Mouse (Mus musculus): ENCODE results near the gene Abhd14a. TPM values are rescaled to one million over a fixed set of nuclear protein-coding genes. Genes with fewer than 3 reads are reported as not detected.

Gene Abhd14a
- polyA plus RNA-seq, 1 experiment = 10.6 TPM

DNA sequence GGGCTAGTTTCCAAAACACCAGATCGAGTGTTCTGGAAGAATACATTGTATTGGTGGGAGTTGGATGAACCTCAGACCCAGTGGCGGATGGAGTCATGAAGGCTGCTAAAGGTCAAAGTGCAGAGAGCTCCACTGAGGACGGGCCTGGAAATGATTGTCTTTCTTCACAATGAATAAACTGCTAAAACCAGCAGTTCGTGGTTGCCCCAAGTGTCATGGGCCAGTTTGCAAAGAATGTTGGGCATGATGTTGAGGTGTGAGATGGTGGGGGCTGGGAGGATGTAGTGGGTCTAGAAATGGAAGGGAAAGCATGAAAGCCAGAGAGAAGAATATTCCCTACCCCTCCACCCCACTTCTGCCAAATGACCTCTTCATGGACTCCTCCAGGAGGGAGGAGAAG lies 2.6 kb downstream of the Abhd14a start:
- H3K27me3 ChIP-seq (replicated peaks) = peaks cover 7% of the 10 kb centered on the region
- H3K36me3 ChIP-seq (replicated peaks; ENCODE audit: low read length) = no peaks in the 10 kb centered on the region
- TF ChIP-seq FLI1 (IDR thresholded peaks at IDR 0.05; ENCODE audit: low read length) = no peak
- no peak for TF ChIP-seq GATA1 (IDR thresholded peaks at IDR 0.05; ENCODE audit: borderline replicate concordance, low read length)
- H3K4me3 ChIP-seq (replicated peaks) = no peak overlapping the region
- H3K9me3 ChIP-seq = no peaks in the 10 kb centered on the region
- H3K4me1 ChIP-seq = peaks cover 31% of the 10 kb centered on the region

DNA sequence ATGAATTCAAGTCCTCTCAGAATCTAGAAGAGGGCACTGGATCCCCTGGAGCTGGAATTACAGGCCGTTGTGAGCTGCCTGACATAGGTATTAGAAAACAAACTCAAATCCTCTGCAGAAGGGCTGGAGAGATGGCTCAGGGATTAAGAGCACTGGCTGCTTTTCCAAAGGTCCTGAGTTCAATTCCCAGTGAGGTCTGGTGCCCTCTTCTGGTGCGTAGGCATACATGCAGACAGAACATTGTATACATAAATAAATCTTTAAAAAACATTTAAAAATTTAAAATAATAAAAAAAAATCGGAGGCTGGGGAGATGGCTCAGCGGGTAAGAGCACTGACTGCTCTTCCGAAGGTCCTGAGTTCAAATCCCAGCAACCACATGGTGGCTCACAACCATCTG lies 4.8 kb downstream of the Abhd14a start:
- H3K4me3 ChIP-seq (replicated peaks) = no peak overlapping the region
- H3K27me3 ChIP-seq (replicated peaks) = peaks cover 7% of the 10 kb centered on the region
- no peaks in the 10 kb centered on the region for H3K36me3 ChIP-seq (replicated peaks; ENCODE audit: low read length)
- H3K9me3 ChIP-seq = no peaks in the 10 kb centered on the region
- TF ChIP-seq FLI1 (IDR thresholded peaks at IDR 0.05; ENCODE audit: low read length) = no peak
- peaks cover 30% of the 10 kb centered on the region for H3K4me1 ChIP-seq

DNA sequence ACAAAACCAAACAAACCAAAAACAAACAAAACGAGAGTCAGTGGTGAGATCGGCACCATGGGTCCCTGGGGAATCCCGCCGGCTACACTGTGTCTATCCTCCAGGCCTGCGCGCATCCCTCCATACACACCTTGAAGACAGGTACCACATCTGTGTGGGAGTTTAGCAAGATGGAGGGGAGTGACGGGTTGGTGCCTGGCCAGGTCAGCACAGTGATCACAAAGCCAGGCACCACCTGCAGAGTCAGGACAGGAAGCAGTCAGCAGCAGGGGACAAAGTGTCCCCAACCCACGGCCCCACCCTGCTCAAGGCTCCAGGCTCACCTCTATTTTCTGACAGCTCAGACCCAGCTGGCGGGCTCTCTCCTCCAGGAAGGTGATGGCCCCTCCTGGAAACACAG lies 10.9 kb downstream of the Abhd14a start:
- Histone ChIP-seq H3K4me3 (replicated peaks) (peak overlapping the region; percentile 21), H3K4me1 (peaks cover 68% of the 10 kb centered on the region), H3K27me3 (replicated peaks) (peaks cover 7% of the 10 kb centered on the region), H3K9me3 (no peaks in the 10 kb centered on the region), H3K36me3 (replicated peaks; ENCODE audit: low read length) (peaks cover 41% of the 10 kb centered on the region)
- TF ChIP-seq FLI1 (IDR thresholded peaks at IDR 0.05; ENCODE audit: low read length) (no peak), GATA1 (IDR thresholded peaks at IDR 0.05; ENCODE audit: borderline replicate concordance, low read length) (no peak)

DNA sequence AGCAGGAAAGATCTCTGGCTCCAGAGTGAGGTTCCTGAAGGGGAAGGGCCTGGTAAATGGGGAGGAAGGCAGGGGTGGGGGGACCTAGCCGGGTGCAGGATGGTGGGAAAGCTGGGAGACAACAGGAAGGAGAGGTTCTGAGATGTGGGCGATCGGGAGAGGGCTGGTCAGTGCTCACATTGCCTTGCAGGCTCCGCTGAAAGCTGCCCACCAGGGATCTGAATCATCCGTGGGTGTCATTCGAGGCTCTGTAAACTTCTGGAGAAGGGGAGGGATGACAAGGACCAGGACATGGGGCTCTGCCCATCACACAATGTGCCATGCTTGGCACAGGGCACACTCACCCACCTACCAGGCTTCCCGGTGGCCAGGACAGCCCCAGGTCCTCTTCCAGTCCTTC lies 14.1 kb downstream of the Abhd14a start:
- no peaks in the 10 kb centered on the region for H3K27me3 ChIP-seq (replicated peaks)
- peaks cover 73% of the 10 kb centered on the region for H3K4me1 ChIP-seq
- H3K36me3 ChIP-seq (replicated peaks; ENCODE audit: low read length) = peaks cover 50% of the 10 kb centered on the region
- H3K9me3 ChIP-seq = no peaks in the 10 kb centered on the region
- H3K4me3 ChIP-seq (replicated peaks) = no peak overlapping the region
- TF ChIP-seq GATA1 (IDR thresholded peaks at IDR 0.05; ENCODE audit: borderline replicate concordance, low read length) = no peak

DNA sequence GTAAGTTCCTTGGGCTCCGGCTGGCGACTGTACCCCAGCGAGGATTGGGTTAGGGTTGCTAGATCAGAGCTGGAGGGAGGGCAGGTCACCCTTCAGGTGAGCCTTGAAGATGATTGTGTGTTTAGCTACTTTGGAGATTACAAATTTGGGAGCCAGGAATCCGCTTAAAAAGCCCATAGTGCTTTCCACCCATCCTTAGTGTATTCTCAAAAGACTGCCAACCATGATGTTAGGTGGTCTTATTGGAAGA lies 17.5 kb downstream of the Abhd14a start:
- no peak for TF ChIP-seq FLI1 (IDR thresholded peaks at IDR 0.05; ENCODE audit: low read length)
- TF ChIP-seq GATA1 (IDR thresholded peaks at IDR 0.05; ENCODE audit: borderline replicate concordance, low read length) = no peak
- no peaks in the 10 kb centered on the region for H3K27me3 ChIP-seq (replicated peaks)
- no peaks in the 10 kb centered on the region for H3K9me3 ChIP-seq
- H3K4me3 ChIP-seq (replicated peaks) = peak overlapping the region; percentile 98
- H3K4me1 ChIP-seq = peaks cover 45% of the 10 kb centered on the region
- peaks cover 41% of the 10 kb centered on the region for H3K36me3 ChIP-seq (replicated peaks; ENCODE audit: low read length)

DNA sequence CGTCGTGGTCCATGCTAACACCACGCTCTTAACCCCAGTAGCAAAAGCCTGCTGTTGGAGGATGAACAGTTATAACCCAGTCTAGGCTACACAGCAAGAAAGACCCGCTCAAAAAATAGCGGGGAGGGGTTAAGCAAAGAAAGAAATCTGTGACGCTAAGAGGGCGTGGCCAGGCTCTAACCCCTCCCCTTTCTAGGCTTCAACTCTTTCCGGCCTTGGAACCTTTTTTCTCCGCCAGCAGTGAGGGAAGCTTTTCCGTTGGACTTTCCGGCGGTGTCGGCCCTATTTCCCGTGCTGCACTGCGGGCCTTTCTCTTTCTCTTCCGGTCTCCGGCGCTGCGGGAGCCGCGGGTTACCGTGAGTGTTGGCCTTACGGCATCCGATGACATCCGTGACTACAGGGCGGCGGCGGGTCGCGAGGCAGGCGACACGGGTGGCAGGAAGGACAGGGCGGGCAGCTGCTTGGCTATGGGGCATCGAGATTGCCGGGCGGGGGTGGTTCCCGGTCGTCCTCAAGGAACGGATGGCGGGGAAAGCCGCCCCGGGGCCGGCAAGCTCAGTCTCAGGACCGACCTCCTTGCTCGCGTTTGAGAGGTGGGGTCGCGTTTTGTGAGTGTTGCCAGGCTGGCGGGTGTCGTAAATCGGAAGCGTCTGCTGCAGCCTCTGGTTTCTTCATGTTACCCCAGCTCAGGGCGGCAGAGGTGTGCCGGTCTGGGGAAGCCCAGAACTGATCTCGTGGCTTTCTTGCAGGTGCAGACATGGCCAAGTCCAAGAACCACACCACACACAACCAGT lies 18.1 kb downstream of the Abhd14a start, which contains the start of gene Rpl29:
Gene Rpl29, plus strand, starts transcription at position 234 of the 794 bp plus-strand sequence.
- no peaks in the 10 kb centered on the region for H3K27me3 ChIP-seq (replicated peaks)
- peak within 1 kb of the TSS; percentile 98 for H3K4me3 ChIP-seq (replicated peaks)
- H3K36me3 ChIP-seq (replicated peaks; ENCODE audit: low read length) = peaks cover 37% of the 10 kb centered on the region
- H3K9me3 ChIP-seq = no peaks in the 10 kb centered on the region
- H3K4me1 ChIP-seq = peaks cover 40% of the 10 kb centered on the region
- TF ChIP-seq FLI1 (IDR thresholded peaks at IDR 0.05; ENCODE audit: low read length) = no peak

DNA sequence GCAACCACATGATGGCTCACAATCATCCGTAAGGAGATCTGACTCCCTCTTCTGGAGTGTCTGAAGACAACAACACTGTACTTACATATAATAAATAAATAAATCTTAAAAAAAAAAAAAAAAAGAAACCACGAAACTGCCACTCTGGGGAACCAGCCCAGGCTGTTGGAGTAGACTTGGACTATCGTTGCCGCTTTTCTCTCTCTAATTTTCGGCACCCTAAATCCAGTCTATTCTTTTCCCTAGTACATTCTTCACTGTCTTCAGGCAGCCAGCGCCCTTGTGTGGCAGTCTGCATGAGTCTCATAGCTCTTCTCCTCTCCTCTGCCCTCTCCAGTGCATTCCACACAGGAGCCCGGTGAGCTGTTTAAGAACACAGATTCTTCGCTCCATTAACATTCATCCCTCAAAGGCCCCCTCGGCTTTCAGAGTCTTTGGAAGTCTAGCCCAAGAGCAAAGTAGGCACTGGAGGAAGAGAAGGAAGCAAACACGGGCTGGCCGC lies 18.7 kb downstream of the Abhd14a start:
- peaks cover 31% of the 10 kb centered on the region for H3K36me3 ChIP-seq (replicated peaks; ENCODE audit: low read length)
- H3K27me3 ChIP-seq (replicated peaks) = peaks cover 2% of the 10 kb centered on the region
- TF ChIP-seq FLI1 (IDR thresholded peaks at IDR 0.05; ENCODE audit: low read length) (no peak), GATA1 (IDR thresholded peaks at IDR 0.05; ENCODE audit: borderline replicate concordance, low read length) (no peak)
- peaks cover 33% of the 10 kb centered on the region for H3K4me1 ChIP-seq
- peak overlapping the region; percentile 98 for H3K4me3 ChIP-seq (replicated peaks)
- no peaks in the 10 kb centered on the region for H3K9me3 ChIP-seq

DNA sequence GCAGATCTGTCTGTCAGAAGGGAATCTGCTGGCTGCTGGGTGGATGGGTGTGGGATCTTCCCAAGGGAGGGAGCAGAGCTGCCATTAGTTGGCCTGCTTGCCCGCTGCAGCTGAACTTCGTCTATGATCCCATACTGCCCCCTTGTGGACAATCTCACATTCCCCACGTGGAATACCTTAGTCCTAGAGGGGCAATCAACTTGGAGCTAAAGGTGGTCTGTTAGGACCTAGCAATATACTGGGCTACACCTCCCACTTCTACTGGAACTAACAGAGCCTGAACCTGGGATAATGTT lies 25.7 kb downstream of the Abhd14a start:
- Histone ChIP-seq H3K36me3 (replicated peaks; ENCODE audit: low read length) (no peaks in the 10 kb centered on the region), H3K27me3 (replicated peaks) (peaks cover 53% of the 10 kb centered on the region), H3K4me3 (replicated peaks) (peak overlapping the region; percentile 56), H3K9me3 (no peaks in the 10 kb centered on the region), H3K4me1 (peaks cover 32% of the 10 kb centered on the region)
- TF ChIP-seq GATA1 (IDR thresholded peaks at IDR 0.05; ENCODE audit: borderline replicate concordance, low read length) (no peak), FLI1 (IDR thresholded peaks at IDR 0.05; ENCODE audit: low read length) (no peak)

DNA sequence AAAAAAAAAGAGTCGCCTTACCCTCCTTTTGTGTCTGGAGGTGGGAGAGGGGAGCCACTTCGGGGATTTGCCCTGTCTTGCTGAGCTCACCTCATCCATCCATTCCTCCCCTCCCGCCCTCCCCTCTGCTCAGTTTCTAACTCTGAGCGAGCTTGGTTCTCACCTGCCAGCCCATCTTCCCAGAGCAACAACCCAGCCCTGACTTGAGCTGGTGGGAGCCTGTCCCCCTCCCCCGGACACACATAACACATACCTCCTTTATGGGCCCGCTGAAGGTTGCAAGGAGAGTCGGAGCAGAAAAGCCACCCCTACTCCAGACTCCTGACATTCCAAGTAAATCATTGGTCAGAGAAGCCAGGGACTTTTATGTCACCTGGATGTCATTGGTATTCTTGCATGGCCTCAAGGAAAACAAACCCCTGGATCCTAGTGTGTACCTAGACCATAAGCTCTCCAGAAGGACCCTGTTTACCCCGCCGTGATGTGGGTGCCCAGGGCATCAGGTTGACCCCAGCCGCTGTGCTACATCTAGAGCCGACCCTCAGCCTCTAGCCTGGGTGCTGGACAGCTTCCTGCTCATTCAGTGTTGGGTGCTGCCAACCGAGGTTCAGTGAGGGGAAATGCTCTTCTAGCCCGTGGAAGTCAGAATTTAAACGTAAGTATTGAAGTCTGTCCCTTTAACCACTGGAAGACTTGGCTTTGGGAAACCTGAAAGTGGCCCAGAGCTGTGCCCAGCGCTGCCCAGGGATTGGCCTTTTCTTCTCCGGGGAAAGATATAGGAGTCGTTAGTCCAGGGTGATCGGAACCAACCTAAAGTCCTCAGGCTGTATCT lies 26.2 kb downstream of the Abhd14a start:
- no peak for TF ChIP-seq GATA1 (IDR thresholded peaks at IDR 0.05; ENCODE audit: borderline replicate concordance, low read length)
- TF ChIP-seq FLI1 (IDR thresholded peaks at IDR 0.05; ENCODE audit: low read length) = no peak
- Histone ChIP-seq H3K27me3 (replicated peaks) (peaks cover 57% of the 10 kb centered on the region), H3K4me1 (peaks cover 32% of the 10 kb centered on the region), H3K36me3 (replicated peaks; ENCODE audit: low read length) (no peaks in the 10 kb centered on the region), H3K9me3 (no peaks in the 10 kb centered on the region), H3K4me3 (replicated peaks) (peak overlapping the region; percentile 56)

DNA sequence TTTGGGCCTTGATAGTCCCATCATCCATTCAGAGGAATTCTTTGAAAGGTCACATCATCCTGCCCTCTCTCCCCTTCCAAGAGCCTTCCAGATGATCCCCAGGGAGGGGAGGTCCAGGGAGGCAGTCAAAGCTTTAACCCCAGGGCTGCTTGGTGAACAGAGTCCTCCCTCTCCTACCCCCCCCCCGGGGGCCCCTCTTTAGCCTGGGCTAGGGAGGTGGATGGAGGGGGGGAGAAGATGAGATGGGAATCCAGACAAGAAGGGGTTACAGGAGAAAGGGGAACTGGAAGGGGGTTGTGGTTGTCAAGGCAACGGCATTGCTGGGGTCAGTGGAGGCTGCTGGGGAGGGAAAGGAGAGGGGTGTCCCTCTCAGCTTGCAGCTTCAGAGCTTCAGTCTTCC lies 26.9 kb downstream of the Abhd14a start:
- Histone ChIP-seq H3K4me3 (replicated peaks) (no peak overlapping the region), H3K36me3 (replicated peaks; ENCODE audit: low read length) (no peaks in the 10 kb centered on the region), H3K27me3 (replicated peaks) (peaks cover 64% of the 10 kb centered on the region), H3K4me1 (peaks cover 32% of the 10 kb centered on the region), H3K9me3 (no peaks in the 10 kb centered on the region)
- TF ChIP-seq FLI1 (IDR thresholded peaks at IDR 0.05; ENCODE audit: low read length) (no peak), GATA1 (IDR thresholded peaks at IDR 0.05; ENCODE audit: borderline replicate concordance, low read length) (no peak)
